Mouse (Mus musculus): Measurements from ENCODE around the gene Rspo1. TPM values are rescaled to one million over a fixed set of nuclear protein-coding genes. Genes with fewer than 3 reads are reported as not detected.

The Rspo1 gene
- polyA plus RNA-seq (2012; ENCODE audit: low replicate concordance): 0.37 TPM in 1 of 2 replicates, not detected in the other

GRCm38 (mm10) chr4:124985671-124986602 lies at the start of gene Rspo1:
Rspo1 (plus strand) TSS chr4:124986430.

GRCm38 (mm10) chr4:124936613-124937471 lies 49.4 kb upstream of the Rspo1 start, which contains the start of gene 9930104L06Rik:
9930104L06Rik (plus strand) TSS chr4:124937048.

GRCm38 (mm10) chr4:124939211-124939610 lies 47.0 kb upstream of the Rspo1 start, which contains the start of gene Cdca8:
Cdca8 (minus strand) TSS chr4:124939311.

GRCm38 (mm10) chr4:125015806-125016635 lies 29.8 kb downstream of the Rspo1 start, which contains the start of gene Gnl2:
Gnl2 (plus strand) TSS chr4:125016585.

Other genes with a start within 250 kb of the Rspo1 start
- 13.6 and 14.0 TPM in 2 replicates for gene Inpp5b, start 244.6 kb upstream of the Rspo1 start, polyA plus RNA-seq (2012; ENCODE audit: low replicate concordance)
- 20.5 and 27.9 TPM in 2 replicates for gene Mtf1, start 184.3 kb upstream of the Rspo1 start, polyA plus RNA-seq (2012; ENCODE audit: low replicate concordance)
- 15.5 and 19.7 TPM in 2 replicates for gene Yrdc, start 135.8 kb upstream of the Rspo1 start, polyA plus RNA-seq (2012; ENCODE audit: low replicate concordance)
- gene 1110065P20Rik, start 135.2 kb upstream of the Rspo1 start, polyA plus RNA-seq (2012; ENCODE audit: low replicate concordance): 16.5 and 22.6 TPM in 2 replicates
- gene Maneal, start 124.3 kb upstream of the Rspo1 start, polyA plus RNA-seq (2012; ENCODE audit: low replicate concordance): 0.06 TPM in 2 replicates
- not detected in 2 replicates for gene Epha10, start 105.5 kb upstream of the Rspo1 start, polyA plus RNA-seq (2012; ENCODE audit: low replicate concordance)
- 1.1 and 4.2 TPM in 2 replicates for gene 9930104L06Rik, start 49.4 kb upstream of the Rspo1 start, polyA plus RNA-seq (2012; ENCODE audit: low replicate concordance)
- 99.6 and 162 TPM in 2 replicates for gene Cdca8, start 47.1 kb upstream of the Rspo1 start, polyA plus RNA-seq (2012; ENCODE audit: low replicate concordance)
- gene Gnl2, start 30.2 kb downstream of the Rspo1 start, polyA plus RNA-seq (2012; ENCODE audit: low replicate concordance): 11.9 and 46.5 TPM in 2 replicates
- not detected in 2 replicates for gene Dnali1, start 79.3 kb downstream of the Rspo1 start, polyA plus RNA-seq (2012; ENCODE audit: low replicate concordance)
- gene Snip1, start 80.2 kb downstream of the Rspo1 start, polyA plus RNA-seq (2012; ENCODE audit: low replicate concordance): 15.3 and 28.8 TPM in 2 replicates
- gene Meaf6, start 98.7 kb downstream of the Rspo1 start, polyA plus RNA-seq (2012; ENCODE audit: low replicate concordance): 35.3 and 48.2 TPM in 2 replicates
- gene Zc3h12a, start 141.4 kb downstream of the Rspo1 start, polyA plus RNA-seq (2012; ENCODE audit: low replicate concordance): 10.2 and 12.1 TPM in 2 replicates